Mouse (Mus musculus) mesoderm, embryonic 11.5 days (tissue): ENCODE measurements around the gene Unkl.

Source experiments
- DNase-seq: peaks from one replicate; pipeline ENCODE4 v3.0.0-alpha.2; 2012; ENCODE audit warnings: low read depth, low spot score

Unkl gene

GRCm38 (mm10) chr17:25188150-25189031 lies at the start of gene Unkl:
Unkl (plus strand) TSS chr17:25188397.
- DNase-seq: peak; percentile 71

- no peak for DNase-seq
Observed at GRCm38 (mm10) chr17:25138803-25139202, 49.4 kb upstream of the Unkl start.

GRCm38 (mm10) chr17:25139960-25140359 lies 48.2 kb upstream of the Unkl start:
- no peak for DNase-seq

- DNase-seq: no peak
Observed at GRCm38 (mm10) chr17:25162161-25162560, 26.0 kb upstream of the Unkl start, which contains the start of gene Ccdc154. Ccdc154 (plus strand) TSS chr17:25162461.

- no peak for DNase-seq
Observed at GRCm38 (mm10) chr17:25163387-25163786, 24.8 kb upstream of the Unkl start.

GRCm38 (mm10) chr17:25164770-25165169 lies 23.4 kb upstream of the Unkl start:
- DNase-seq: no peak

- no peak for DNase-seq
Observed at GRCm38 (mm10) chr17:25165970-25166671, 22.1 kb upstream of the Unkl start.

- DNase-seq: no peak
Observed at GRCm38 (mm10) chr17:25169706-25170105, 18.5 kb upstream of the Unkl start.

GRCm38 (mm10) chr17:25172558-25172957 lies 15.6 kb upstream of the Unkl start:
- no peak for DNase-seq

GRCm38 (mm10) chr17:25175411-25175810 lies 12.8 kb upstream of the Unkl start, which contains the start of gene Gm38655:
Gm38655 (minus strand) TSS chr17:25175471.
- no peak for DNase-seq

GRCm38 (mm10) chr17:25183232-25183631 lies 5.0 kb upstream of the Unkl start:
- no peak for DNase-seq

GRCm38 (mm10) chr17:25184129-25184691 lies 4.0 kb upstream of the Unkl start, which contains the start of gene BC003965:
BC003965 (plus strand) TSS chr17:25184554.
- peak; percentile 99 for DNase-seq

- no peak for DNase-seq
Observed at GRCm38 (mm10) chr17:25184961-25185360, 3.2 kb upstream of the Unkl start.

- no peak for DNase-seq
Observed at GRCm38 (mm10) chr17:25187784-25188149, 430 bp upstream of the Unkl start.

GRCm38 (mm10) chr17:25189091-25189490 lies 894 bp downstream of the Unkl start:
- DNase-seq: no peak

- no peak for DNase-seq
Observed at GRCm38 (mm10) chr17:25202401-25202800, 14.2 kb downstream of the Unkl start.

GRCm38 (mm10) chr17:25210006-25210405 lies 21.8 kb downstream of the Unkl start:
- no peak for DNase-seq

GRCm38 (mm10) chr17:25210680-25211466 lies 22.7 kb downstream of the Unkl start:
- no peak for DNase-seq

- no peak for DNase-seq
Observed at GRCm38 (mm10) chr17:25211705-25212104, 23.5 kb downstream of the Unkl start.

- no peak for DNase-seq
Observed at GRCm38 (mm10) chr17:25215431-25215830, 27.2 kb downstream of the Unkl start.

- DNase-seq: no peak
Observed at GRCm38 (mm10) chr17:25218967-25219366, 30.8 kb downstream of the Unkl start.
